Mouse (Mus musculus): ENCODE results near the gene Unc5a.

The Unc5a gene

GRCm38 (mm10) chr13:54957281-54957680, 8.1 kb downstream of the Unc5a start:
- no peak for DNase-seq

GRCm38 (mm10) chr13:54959059-54959701, 10.0 kb downstream of the Unc5a start:
- no peak for DNase-seq

GRCm38 (mm10) chr13:54959842-54960241, 10.6 kb downstream of the Unc5a start:
- no peak for DNase-seq

GRCm38 (mm10) chr13:54960491-54960890, 11.3 kb downstream of the Unc5a start:
- DNase-seq = no peak

GRCm38 (mm10) chr13:54965256-54965655, 16.0 kb downstream of the Unc5a start:
- no peak for DNase-seq

- no peak for DNase-seq
Observed at GRCm38 (mm10) chr13:54967501-54967900, 18.3 kb downstream of the Unc5a start.

- DNase-seq = no peak
Observed at GRCm38 (mm10) chr13:54968636-54969035, 19.4 kb downstream of the Unc5a start.

- no peak for DNase-seq
Observed at GRCm38 (mm10) chr13:54969513-54969912, 20.3 kb downstream of the Unc5a start.

- peak; percentile 31 to 36 for DNase-seq
Observed at GRCm38 (mm10) chr13:54970521-54971247, 21.5 kb downstream of the Unc5a start.

- DNase-seq = no peak
Observed at GRCm38 (mm10) chr13:54975546-54975945, 26.3 kb downstream of the Unc5a start.

GRCm38 (mm10) chr13:54978804-54979203, 29.6 kb downstream of the Unc5a start:
- DNase-seq = no peak

- DNase-seq = no peak
Observed at GRCm38 (mm10) chr13:54980957-54981356, 31.7 kb downstream of the Unc5a start.

- no peak for DNase-seq
Observed at GRCm38 (mm10) chr13:54983001-54983400, 33.8 kb downstream of the Unc5a start.

- DNase-seq = no peak
Observed at GRCm38 (mm10) chr13:54983614-54984013, 34.4 kb downstream of the Unc5a start.

- DNase-seq = no peak
Observed at GRCm38 (mm10) chr13:54987405-54987804, 38.2 kb downstream of the Unc5a start.

GRCm38 (mm10) chr13:54988181-54988760, 39.1 kb downstream of the Unc5a start:
- DNase-seq = no peak

- no peak for DNase-seq
Observed at GRCm38 (mm10) chr13:54992215-54992614, 43.0 kb downstream of the Unc5a start.

GRCm38 (mm10) chr13:54994576-54994975, 45.4 kb downstream of the Unc5a start:
- DNase-seq = no peak

GRCm38 (mm10) chr13:54995161-54995560, 46.0 kb downstream of the Unc5a start:
- no peak for DNase-seq

GRCm38 (mm10) chr13:54997568-54997967, 48.4 kb downstream of the Unc5a start:
- no peak for DNase-seq

GRCm38 (mm10) chr13:55000433-55000832, 51.2 kb downstream of the Unc5a start:
- DNase-seq = no peak

- DNase-seq = no peak
Observed at GRCm38 (mm10) chr13:55002090-55002489, 52.9 kb downstream of the Unc5a start.

- DNase-seq = no peak
Observed at GRCm38 (mm10) chr13:55004646-55005045, 55.4 kb downstream of the Unc5a start.

Data from B cell, adult 2 months (primary cell).